Mouse (Mus musculus) urinary bladder, postnatal 14 days (tissue): ENCODE data around the gene Ada.

Source experiments
- DNase-seq: peaks from one replicate; pipeline ENCODE4 v3.0.0; 2021; ENCODE audit warnings: low spot score

Ada gene

GRCm38 (mm10) chr2:163732021-163732420 lies 18.0 kb downstream of the Ada start:
- DNase-seq = no peak

GRCm38 (mm10) chr2:163728300-163728699 lies 21.7 kb downstream of the Ada start:
- no peak for DNase-seq

GRCm38 (mm10) chr2:163726766-163727393 lies 23.2 kb downstream of the Ada start:
- DNase-seq = peak; percentile 15

DNA sequence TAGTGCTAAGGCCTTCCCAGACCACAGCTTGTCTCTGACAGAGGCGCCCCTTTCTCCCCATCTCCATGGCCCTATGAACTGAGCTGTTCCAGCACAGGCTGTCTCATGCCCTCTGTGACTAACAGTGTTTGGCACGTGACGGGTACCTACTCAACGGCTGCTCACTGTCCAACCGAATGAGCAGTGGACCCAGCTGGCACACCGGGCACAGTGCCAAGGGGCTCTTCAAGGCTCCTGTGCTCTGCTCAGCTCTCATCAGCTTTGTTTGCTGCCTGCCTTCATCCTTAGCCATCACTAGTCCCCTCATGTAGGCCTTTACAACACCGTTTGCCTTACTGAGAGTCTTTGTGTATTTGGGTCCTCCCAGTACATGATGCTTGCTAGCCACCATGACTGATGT lies 27.5 kb downstream of the Ada start:
- DNase-seq = no peak

DNA sequence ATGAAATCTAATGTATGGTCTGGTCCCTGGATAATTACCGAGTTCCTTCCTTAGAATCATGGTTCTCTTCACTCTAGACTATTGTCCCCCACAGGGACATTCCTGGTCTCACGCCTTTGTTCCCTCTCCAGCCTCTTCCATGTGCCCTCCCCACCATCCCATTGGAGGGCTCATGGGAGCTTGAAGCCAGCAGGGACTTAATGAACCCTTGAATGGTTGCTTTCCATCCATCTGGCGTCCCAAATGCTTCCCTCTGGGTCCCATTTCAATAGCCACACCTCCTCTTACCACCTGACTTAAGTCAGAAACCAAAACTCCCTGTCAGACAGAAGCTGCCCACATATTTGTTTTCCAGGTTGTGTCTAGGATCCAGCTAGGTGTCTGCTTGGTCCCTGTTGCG lies 30.4 kb downstream of the Ada start:
- no peak for DNase-seq

GRCm38 (mm10) chr2:163718951-163719603 lies 31.0 kb downstream of the Ada start:
- peak; percentile 79 for DNase-seq

DNA sequence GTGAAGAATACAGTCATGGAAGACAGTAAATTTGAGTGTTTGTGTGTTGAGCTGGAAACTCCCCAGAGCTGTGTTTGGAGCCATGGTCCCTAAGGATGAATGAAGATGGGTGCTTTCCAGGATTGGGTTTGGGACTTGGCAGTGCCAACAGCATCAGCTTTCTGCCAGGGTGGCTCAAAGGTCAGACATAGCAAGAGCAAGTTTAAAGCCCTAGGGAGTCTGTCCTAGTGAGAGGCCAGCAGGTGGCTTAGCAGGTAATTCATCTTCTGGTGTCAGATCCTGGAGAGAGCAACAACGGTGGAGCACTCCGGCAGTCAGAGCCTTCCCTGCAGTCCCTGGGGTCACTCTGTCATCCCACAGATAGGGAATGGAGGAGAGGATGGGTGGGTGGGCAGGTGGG lies 31.5 kb downstream of the Ada start:
- no peak for DNase-seq

DNA sequence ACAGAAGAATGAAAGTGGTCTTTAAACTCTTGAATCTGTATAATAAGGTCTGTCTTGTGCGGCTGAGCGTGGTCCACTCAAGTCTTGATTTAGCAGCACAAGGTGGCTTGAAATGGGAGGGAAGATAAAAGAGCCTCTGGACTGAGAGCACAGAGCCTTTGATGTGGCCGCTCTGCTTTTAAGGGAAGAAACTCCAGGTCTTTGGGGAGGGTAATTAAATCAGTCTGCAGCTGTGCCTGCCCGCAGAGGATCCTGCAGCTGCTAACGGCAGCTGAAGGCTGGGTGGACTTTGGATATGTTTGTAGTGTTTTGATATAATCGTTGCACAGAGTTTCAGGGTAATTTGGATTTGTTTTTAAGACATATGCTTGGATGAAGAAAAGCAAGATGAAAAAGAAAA lies 33.2 kb downstream of the Ada start:
- DNase-seq = no peak

DNA sequence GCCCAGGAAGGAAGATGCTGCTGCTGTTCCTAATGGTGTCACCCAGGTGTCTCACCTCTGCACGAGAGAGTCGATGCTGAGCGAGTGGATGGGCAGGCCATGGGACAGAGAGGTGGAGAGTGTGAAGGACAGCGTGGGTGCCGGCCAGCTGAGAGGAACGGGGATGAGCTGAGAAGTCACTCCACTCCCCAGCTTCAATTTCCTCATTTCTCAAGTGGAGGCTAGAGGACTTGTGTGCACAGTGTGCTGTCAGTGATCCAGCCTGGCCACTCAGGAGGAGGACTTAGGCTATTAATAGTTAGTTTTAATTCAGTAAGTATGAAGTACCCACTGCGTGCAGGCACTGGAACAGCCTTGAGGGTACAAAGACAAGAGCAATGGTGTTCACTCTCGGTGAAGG lies 33.6 kb downstream of the Ada start:
- no peak for DNase-seq

DNA sequence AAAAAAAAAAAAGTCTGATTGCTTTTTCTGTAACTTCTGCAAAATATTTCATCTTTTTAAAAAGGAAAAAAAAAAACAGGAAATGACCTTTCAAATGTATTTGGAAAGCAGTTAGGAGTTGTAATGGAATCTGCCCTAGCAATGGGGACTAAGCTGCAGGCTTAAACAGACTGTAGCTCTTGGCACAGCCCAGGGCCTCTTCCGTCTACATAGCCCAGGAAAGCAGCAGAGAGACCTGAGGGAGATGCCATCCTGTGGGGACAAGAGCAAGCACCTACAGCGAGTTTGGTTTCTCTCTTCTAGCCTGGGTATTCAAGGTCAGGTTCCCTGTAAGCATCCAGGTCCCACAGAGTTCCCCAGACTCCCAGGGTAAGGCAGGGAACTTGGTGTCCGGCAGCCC lies 36.7 kb downstream of the Ada start:
- DNase-seq = no peak

GRCm38 (mm10) chr2:163712874-163713273 lies 37.2 kb downstream of the Ada start:
- DNase-seq = no peak

DNA sequence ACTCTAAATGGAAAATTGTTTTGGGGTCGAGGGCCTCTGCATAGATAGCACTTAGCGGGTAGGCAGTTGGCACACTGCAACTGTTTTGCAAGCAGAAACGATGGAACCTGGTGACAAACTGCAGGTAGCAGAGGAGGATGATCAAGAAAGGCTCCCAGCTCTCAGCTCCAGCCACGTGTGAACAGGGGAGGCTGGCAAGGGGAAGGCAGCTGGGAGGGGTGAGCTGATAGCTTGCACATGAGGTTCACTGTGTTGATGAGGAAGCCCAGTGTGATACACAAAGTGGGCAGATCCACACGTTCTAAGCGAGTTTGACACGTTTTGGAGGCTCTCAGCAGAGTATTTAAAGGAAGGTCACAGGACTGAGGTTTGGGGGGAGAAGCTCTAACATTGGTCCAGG lies 37.6 kb downstream of the Ada start:
- no peak for DNase-seq

DNA sequence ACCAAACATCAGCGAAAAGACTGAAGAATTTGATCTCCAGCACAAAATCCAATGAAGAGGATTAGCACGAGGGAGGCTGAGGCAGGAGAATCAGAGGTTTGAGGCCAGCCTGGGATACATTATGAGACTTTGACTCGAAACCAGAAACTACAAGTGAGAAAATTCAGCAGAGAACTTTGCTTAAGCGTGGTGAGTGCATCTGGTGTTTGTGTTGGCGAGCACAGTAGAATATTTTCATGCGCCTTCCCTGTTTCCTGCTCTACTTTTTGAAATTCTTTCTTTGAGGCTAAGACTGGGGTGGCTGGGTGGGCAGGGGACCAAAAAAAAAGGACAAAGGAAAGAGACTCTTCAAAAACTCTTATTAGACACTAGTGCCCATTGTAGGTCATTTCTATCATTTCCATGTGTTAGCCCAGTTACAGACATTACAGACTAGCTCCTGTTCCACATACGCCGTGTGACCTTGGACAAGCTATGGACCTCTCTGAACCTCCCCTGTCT lies 38.6 kb downstream of the Ada start:
- no peak for DNase-seq

DNA sequence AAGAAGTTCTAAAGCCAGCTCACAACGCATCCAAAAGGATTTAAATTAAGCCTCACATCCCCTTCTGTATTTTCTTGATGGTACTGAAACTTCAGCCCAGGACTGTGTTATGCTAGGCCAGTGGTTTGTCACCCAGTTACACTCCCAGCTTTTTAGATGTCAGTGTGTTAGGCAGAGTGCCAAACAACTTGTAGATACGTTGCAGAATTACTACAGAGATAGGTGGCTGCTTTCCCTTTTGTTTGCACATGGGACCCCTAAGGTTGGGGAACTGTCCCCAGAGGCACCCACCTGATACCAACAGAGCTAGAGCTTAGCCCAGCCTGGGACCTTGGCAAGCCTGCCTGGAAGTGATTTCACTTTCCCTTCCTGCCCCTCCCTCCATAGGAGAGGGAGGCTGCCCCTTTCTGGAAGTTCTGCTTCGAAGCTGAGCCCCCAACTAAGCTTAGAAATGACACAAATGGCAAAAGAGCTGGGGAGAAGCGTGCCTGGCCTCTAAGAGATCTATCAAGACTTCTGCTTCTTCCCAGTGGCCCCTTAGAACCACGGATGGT lies 39.4 kb downstream of the Ada start:
- no peak for DNase-seq

DNA sequence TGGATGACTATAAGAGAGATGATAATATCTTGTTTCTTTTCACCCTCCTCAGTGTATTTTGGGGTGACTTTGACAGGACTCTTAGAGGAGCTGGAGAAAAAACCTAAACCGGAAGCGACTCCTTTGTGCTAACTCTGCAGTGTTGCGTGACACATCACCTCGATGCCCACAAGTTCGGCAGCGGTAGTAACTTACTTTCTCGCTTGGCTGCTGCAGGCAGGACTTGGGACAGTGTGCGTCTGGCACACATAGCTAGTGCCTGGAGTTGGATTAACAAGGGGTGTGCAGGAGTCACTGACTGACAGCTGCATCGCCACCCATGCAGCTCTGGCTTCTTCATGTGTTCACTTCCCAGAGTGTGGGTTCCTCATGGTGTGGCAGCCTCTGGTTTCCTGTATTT lies 40.0 kb downstream of the Ada start:
- no peak for DNase-seq

- DNase-seq = no peak
These were observed 41.2 kb downstream of the Ada start for GRCm38 (mm10) chr2:163708763-163709250.

DNA sequence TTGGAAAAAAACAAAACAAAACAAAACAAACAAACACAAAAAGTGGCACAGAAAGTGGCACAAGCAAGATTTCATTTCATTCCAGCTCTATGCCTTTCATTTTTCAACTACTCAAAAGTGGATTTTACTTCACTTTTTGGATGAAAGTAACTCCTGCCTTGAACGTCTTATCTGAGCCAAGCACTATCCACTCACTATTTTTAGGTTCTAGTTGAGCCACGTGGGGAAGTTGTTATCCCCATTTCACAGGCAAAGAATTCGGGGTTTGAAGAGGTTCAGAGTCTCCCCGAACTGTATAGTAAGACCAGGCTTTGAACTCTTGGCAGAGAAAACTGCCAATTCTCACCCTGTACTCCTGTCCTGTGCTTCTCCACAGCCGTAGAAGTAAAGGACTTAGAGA lies 41.7 kb downstream of the Ada start:
- no peak for DNase-seq

GRCm38 (mm10) chr2:163703599-163704260 lies 46.3 kb downstream of the Ada start:
- DNase-seq = no peak

DNA sequence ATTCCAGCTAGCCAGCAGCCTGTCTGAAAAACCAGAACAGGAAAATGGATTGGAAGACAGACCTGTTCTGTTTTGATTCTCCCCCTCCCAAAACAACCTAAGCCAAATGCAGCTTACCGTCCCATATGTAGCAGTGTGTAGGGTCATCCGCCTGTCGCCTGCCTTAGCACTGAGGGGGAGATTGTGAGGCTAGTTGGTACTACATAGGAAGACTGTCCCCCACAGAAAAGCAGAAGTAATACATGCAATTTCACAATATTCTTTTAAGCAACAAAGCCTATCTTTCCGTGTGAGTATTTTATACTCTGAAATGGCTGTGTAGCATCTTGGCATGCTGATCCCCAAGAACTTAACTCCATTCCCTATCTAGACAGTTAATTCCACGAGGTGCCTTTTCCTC lies 47.1 kb downstream of the Ada start:
- DNase-seq = no peak

DNA sequence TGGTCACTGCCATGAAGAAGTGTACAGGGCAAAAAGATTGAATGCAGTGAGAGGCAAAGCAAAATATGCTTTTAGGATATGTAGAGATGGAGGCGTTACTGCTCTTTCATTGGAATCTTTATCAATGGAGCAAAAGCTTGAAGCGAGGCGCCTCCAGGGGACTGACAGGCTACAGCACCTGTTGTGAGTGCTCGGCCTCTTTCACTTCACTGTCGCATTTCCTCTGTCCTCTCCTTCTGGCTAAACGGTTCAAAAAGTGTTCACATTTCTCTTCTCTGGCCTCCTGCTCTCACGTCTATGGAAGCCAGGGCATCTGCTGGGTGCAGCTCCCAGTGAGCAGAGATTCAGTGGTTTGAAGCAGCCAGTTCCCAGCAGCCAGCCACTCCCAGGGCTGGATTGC lies 47.6 kb downstream of the Ada start:
- DNase-seq = no peak

GRCm38 (mm10) chr2:163699078-163699780 lies 50.8 kb downstream of the Ada start:
- DNase-seq = no peak

DNA sequence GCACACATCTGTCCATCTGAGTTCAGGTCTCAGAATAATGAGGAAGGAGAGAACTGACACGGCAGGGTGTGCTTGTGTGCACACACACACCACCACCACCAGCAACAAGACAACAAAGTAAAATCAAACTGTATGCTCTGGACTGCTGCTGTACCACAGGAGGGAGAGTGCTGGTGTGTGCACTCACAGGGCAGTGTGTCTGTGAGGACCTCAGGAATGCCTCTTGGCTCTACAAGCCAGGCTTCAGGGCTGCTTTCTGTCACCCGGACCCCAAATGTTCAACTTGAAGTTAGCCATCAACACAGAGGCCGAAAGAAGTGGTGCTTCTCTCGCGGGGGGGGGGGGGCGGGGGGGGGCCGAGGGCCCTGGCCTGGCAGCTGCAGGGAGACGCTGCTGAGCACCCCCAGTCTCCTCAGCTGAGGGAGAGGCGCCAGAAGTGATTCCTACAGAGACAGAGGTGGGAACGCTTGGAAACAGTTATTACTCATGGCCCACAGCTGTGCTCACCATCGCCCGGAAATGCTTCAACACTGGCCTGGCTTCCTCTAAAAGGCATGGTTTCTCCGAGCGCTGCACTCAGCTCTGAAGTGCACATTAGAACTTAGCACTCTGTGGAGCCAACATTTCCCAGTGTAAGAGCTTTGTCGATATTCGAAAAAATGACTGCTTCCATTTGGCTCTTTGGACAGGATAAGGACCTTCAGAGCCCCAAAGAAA lies 52.1 kb downstream of the Ada start:
- DNase-seq = no peak
